Mouse (Mus musculus): ENCODE measurements around the gene Myo3b.

- TF ChIP-seq CTCF (IDR thresholded peaks at IDR 0.05) (no peak), EP300 (IDR thresholded peaks at IDR 0.05) (no peak)
Observed at GRCm38 (mm10) chr2:70195418-70196248, 156.7 kb downstream of the Myo3b start.

Data from lung, postnatal 0 days (tissue).